Mouse (Mus musculus) megakaryocyte, embryonic 14.5 days (primary cell): Measurements from ENCODE around the gene Exoc3l.

Source experiments
- FLI1 ChIP-seq: IDR thresholded peaks from 2 replicates; pipeline ENCODE4 v1.6.1; 2012; ENCODE audit warnings: low read length, inconsistent platforms, mixed read lengths
- GATA1 ChIP-seq: IDR thresholded peaks from 3 replicates; pipeline ENCODE4 v1.6.1; 2012; ENCODE audit warnings: mixed read lengths, low read length, inconsistent platforms, borderline replicate concordance

- TF ChIP-seq FLI1: no peak
- no peak for TF ChIP-seq GATA1
These were observed 43.9 kb downstream of the Exoc3l start for GRCm38 (mm10) chr8:105251954-105252353.
